Mouse (Mus musculus) cerebellum, adult 9-10 months (tissue): ENCODE measurements at regions not wholly inside any gene's neighbourhood (a gene's known extent, or its start where the extent isn't known, plus 50 kb on each side); places are given as distances from the start of the nearest gene placed in this dataset.

Experiments
- DNase-seq: peaks from one replicate; pipeline ENCODE4 v3.0.0; 2022

DNA sequence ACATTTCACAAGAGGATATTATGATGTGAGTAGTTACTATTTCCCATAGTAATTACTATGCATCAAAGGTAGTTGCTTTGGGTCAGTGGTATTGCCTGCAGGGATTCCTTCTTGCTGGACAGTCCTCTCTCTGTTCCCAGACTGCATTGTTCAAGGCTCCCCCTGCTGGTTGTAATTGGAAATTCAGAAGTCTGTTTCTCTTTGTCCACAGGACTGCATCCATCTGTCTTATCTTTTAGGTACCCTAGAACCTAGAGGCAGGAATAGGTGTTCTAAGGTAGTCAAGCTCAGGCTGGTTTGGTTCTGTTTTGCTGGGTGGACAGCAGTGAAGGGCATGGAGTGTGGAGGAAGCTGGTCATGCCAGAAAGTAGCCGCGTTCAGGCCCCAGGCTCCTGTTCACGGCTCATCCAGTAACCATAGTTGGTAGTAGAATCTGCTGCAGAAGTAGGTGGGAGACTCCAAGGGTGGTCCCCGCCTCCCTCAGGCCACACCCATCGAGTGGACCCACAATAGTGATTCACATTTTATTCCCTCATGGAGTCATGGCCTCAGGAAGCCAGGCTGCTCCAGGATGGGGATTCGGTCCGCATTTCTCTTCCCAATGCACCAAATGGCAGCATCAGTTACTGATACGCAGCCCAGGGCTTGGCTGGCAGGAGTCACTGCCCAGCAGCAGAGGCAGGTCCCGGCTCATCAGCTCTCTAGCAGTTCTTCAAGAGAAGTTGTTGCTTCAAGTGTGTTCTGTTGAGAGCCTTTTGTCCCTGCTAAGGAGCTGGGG lies 51.7 kb upstream of the Caprin1 start:
- peak; percentile 53 for DNase-seq

DNA sequence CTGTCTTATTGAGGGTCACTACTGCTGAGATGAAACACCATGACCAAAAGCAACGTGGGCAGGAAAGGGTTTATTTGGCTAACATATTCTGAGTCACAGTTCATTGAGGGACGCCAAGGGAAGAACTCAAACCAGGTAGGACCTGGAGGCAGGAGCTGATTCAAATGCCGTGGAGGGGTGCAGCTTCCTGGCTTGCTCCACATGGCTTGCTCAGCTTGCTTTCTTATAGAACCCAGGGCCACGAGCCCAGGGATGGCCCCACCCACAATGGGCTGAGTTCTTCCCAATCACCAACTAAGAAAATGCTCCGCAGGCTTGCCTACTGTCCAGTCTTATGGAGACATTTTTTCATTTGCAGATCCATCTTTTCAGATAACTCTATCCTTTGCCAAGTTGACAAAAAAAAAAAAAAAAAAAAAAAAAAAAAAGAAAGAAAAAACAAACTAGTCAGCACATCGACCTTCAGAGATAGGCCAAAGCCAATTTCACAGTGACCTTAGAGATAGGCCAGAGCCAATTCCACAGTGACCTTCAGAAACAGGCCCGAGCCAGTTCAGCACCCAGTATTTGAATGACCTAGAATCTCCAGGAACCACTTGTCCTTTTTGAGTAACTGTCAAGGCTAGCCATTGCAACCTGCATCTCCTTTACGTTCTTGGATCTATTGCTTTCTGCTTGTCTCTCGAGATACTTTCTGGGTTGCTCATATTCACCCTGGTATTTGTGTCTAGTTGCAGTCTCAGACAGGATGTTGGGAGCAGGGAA lies 52.5 kb upstream of the Caprin1 start:
- no peak for DNase-seq

- DNase-seq: no peak
These were observed 53.0 kb upstream of the Caprin1 start for GRCm38 (mm10) chr2:103850531-103850816.

DNA sequence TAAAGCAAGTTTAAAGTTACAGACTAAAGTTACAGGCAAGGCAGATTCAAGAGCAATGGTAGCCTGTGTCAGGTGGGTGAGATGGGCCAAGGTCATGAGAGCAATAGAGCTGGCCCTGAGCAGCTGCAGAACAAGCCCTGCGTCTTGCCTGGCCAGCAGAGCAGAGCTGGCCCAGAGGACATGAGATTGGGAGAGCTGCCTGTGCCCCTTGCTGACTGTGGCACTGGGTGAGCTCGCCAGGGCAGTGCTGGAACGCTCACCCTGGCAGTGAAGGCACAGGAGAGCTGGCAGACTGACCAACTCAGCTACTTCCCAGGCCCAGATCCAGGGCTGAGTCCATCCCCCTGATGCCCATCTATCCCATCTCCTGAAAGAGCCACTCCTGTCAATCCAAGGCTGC lies 53.7 kb upstream of the Caprin1 start:
- no peak for DNase-seq

DNA sequence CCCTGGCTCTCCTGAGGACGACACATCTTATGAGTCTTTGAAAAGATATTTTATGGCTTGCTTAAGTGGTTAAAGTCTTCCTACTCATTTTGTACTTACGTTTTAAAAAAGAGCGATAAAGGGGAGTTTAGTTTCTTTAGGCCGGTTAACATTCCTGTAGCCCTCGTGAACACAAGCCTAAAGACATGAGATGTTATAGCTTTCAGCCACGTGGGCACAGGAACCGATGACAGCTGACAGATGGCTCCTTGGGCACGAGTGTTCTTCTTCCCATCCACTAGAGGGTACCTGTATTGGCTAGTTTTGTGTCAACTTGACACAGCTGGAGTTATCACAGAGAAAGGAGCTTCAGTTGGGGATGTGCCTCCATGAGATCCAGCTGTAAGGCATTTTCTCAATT lies 63.8 kb upstream of the Caprin1 start:
- DNase-seq: no peak

DNA sequence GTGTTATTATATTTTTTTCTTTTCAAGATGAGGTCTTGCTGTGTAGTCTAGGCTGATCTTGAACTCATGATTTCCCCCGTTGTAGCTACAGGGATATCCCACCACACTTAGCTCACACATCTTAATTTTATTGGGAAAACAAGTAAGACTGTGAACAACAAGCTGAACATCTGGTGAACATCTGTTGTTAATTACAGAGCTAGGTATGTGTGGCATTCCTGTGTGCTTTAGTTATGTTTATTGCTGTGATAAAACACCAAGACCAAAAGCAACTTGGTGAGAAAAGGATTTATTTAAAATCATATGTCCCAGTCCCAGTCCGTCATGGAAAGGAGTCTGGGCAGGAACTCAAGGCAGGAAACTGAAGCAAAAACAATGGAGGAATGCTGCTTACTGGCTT lies 66.8 kb upstream of the Caprin1 start:
- no peak for DNase-seq

DNA sequence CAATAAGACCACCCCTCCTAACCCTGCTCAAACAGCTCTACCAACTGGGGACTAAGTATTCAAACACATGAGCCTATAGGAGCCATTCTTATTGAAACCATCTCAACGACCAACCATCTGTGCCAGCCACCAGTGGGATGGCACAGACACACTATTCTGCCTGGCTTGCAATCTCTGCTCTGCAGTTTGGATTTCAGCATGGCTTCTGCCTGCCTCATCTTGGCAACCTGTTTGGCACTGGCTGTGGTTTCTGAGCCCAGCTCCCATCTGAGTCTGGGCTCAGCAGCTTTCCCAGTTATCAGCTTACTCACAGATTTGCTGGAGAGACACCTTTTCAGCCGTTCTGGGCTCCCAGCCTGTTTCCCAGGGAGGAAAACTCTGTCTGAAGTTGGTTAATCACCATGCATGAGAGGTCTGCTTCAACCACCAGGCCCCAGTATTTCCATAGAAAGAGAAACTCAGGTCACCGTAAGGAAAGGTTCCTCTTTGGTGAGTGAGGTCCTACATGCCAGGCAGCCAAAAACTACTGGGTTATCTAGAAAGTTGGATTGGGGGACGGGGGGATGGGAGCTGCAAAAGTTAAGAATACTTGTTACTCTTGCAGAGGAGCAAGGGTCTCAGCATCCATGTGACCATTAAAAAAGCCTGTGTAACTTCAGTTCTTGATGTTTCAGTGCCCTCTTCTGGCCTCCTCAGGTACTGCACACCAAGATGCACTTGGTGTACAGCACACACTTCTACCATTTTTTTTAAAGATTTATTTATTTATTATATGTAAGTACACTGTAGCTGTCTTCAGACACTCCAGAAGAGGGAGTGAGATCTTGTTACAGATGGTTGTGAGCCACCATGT lies 68.1 kb upstream of the Caprin1 start:
- DNase-seq: peak; percentile 24

DNA sequence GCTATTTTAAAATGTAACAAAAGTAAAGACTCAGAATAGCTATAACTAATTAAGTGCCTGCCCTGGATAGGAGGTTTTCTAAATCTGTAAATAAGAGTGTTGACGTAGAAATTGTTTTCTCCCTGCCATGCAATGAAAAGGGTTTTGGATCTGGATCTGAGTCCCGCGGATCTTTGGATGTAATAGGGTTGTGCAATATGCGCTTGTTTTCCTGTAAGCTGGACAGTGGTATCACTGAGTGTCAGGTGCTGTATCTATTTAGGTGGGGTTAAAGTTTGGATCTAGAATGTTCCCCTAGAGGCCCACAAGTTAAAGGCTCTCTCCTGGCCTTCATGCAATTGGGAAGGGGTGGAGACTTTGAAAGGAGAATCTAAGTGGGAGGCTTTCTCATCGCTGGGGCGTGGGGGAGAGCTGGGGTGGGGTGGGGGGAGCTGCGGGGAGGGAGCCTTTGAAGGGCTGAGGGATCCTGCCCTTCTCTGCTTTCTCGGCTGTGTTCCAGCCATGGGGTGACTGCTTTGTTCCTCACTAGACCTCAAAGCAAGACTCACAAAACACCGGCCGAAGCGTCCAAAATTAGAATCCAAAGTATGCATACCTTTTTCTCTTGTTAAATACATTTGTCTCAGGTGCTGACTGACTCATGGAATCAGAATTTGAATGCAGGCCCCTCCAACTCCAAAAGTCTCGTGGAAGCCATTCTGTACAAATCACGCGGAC lies 70.0 kb upstream of the Caprin1 start:
- DNase-seq: no peak

GRCm38 (mm10) chr2:103867958-103868330 lies 70.5 kb upstream of the Caprin1 start:
- no peak for DNase-seq

DNA sequence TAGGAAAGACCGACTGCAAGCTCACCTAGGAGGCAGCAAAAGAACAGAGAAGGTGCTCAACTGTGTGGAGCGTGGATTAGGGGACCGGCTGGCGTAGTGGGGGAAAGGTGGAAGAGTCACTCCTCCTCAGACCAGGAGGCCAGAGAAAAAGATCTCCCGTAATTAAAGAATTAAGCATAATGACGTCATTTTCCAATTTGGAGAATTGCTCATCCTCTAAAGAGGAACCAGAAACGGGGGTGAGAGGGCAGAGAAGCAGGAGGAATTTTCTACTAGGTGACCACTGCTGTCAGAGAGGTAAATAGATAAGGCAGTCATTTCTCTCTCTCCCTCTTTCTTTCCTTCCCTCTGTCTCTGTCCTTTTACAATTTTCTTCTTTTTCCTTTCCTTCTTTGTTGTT lies 71.2 kb upstream of the Caprin1 start:
- no peak for DNase-seq

DNA sequence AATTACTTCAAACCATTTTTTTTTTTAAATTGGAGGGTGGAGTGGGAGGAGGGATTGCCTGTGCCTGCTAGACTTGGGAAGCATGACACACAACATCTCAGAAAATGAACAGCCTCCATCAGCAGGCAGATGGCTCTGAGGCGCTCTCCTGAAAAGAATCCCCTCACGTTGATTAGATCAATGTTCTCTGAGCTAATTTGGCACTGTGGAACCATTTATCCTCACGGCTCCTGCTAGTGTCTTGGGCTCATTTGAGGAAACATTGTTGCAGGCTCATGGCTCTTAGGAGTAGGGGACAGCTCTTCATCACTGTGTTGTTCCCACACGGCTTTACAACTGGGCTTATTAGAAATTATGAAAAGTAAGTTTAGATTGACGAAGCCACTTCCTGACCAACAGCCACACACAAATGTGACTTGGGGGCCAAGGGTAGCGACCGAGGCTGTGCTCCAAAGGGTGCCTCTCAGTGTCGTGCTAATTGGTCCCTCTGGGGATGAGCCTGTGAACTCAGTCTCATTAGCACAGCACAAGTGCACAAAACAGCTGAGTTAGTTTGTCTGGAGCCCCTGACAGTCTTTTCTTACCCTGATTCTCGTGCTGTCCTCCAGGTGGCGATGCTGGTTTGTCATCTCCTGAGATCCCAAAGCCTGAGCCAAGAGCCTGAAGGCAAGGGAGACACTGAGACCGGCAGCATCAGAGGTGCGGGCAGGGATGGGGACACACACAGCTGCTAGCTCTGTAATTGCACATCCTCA lies 74.2 kb upstream of the Caprin1 start:
- DNase-seq: peak; percentile 46

DNA sequence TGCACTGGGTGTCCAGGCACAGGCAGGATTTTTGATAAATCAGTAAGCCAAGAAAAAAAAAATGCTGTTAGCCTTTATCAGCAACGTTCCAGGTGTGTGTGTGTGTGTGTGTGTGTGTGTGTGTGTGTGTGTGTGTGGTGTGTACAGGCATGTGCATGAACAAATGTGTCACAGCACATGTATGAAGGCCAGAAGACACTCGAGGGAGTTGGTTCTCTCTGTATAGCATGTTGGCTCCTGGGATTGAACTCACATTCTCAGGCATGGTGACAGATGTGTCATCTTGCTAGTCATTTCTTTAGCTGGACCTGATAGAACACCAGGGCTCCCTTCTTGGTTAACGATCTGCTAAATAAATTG lies 74.8 kb upstream of the Caprin1 start:
- no peak for DNase-seq

GRCm38 (mm10) chr2:103873381-103873780 lies 75.9 kb upstream of the Caprin1 start:
- DNase-seq: no peak

GRCm38 (mm10) chr2:103874466-103874865 lies 77.0 kb upstream of the Caprin1 start:
- DNase-seq: no peak

DNA sequence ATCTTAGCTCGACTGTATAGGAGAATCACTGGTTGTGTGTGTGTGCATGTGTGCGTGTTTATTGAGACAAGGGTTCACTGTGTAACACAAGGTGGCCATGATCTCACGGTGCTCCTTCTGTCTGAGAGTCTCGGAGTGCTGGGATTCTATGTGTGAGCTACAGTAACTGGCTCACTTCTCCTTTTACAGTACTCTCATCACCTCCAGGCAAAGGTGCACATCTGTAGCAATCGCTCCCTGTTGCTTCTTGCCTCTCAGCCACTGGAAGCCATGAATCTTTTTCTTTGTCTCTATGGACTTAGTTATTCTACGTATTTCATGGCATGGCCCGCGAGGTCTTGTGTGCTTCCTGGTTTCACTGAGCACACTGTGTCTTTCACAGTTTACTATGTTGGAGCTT lies 78.3 kb upstream of the Caprin1 start:
- DNase-seq: no peak

DNA sequence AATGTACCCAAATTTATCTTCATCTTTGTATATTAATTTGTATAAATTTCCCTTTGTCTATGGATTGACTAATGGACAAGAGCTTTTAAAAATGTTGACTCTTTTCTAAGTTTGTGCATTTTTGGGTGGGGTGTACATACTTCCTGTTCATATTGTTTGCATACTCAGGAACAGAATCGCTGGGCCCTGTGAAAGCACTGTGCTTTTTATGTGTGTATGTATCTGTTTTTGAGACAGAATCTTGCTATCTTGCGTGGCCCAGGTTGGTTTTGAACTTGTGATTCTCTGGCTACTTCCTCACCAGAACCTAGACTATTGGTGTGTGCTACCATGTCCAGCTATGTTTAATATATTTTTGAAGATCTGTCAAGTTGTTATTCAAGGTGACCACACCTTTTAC lies 78.8 kb upstream of the Caprin1 start:
- DNase-seq: no peak

GRCm38 (mm10) chr2:103881026-103881763 lies 76.6 kb upstream of the Lmo2 start:
- no peak for DNase-seq

DNA sequence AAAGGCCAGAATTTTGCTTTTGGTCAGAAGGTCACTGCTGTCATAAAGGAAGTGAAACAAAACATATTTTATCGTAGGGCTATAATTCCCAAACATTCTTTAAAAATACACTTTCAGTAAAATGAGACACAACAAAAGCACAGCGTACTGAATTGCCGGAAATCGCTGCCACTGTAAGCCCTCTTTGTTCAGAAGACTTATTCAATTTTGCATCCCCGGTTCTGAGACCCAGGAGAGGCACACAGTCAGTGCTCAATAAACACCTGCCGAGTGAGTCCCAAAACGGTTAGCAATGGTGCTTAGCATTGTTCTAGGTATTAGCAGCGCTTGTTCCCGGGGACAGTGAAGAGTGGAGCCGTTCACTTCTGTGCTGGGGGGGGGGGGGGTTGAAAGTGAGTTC lies 72.9 kb upstream of the Lmo2 start:
- no peak for DNase-seq

- no peak for DNase-seq
These were observed 69.8 kb upstream of the Lmo2 start for GRCm38 (mm10) chr2:103888023-103888422.

DNA sequence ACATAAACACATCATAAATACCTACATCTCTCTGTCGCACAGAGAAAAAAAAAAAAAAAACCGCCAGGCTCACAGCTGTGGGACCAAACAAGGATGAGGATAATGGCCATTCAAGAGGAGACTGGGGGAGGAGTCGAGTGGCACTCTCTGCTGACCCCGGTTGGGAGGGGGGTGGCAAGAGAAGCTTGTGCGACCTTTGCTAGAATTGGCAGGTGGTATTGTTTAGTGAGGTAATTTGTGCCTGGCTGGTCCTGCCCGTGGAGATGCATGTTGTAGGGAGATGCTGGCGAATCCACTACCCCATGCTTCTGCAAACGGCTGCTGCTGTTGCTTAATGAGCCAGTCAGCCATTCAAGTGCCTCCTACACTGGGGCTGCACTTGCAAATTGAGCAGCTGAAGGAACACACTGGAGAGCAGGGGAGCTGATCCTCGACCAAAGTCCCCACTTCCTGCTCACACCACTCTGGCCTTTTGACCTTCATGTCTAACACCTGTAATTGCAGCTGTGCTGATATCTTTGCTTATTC lies 66.5 kb upstream of the Lmo2 start:
- DNase-seq: no peak

- no peak for DNase-seq
These were observed 64.5 kb upstream of the Lmo2 start for GRCm38 (mm10) chr2:103893159-103893740.
